Mouse (Mus musculus): ENCODE results near the gene Ccr9. TPM values are rescaled to one million over a fixed set of nuclear protein-coding genes. Genes with fewer than 3 reads are reported as not detected.
A peak's percentile ranks its signal among the peaks of the same experiment; 100 is the strongest.

Gene Ccr9
- polyA plus RNA-seq, 1 experiment from 2014 or later: 0.18 TPM

GRCm38 (mm10) chr9:123695634-123696302, 17.5 kb downstream of the Ccr9 start:
- ATAC-seq (ENCODE audit: low FRiP score, low TSS enrichment): no peak
- no peaks in the 10 kb centered on the region for H3K4me1 ChIP-seq (ENCODE audit: control insufficient read depth, insufficient read depth, low read length)
- H3K9ac ChIP-seq (ENCODE audit: low read depth, low read length): no peak overlapping the region
- 81% methylated on average over 3 of the region's 3 CpGs for WGBS
- no peaks in the 10 kb centered on the region for H3K9me3 ChIP-seq (ENCODE audit: control insufficient read depth, low read length)
- H3K36me3 ChIP-seq (ENCODE audit: control insufficient read depth, insufficient read depth, low read length): peaks cover 18% of the 10 kb centered on the region
- no peaks in the 10 kb centered on the region for H3K27me3 ChIP-seq (ENCODE audit: control insufficient read depth, insufficient read depth, low read length)
- no peak overlapping the region for H3K4me3 ChIP-seq (ENCODE audit: low read length)
- no peak overlapping the region for H3K27ac ChIP-seq (ENCODE audit: low read depth, low read length)
- H3K4me2 ChIP-seq (replicated peaks; ENCODE audit: low read depth, low read length): no peak overlapping the region

- Histone ChIP-seq H3K27me3 (ENCODE audit: control insufficient read depth, insufficient read depth, low read length) (no peaks in the 10 kb centered on the region), H3K36me3 (ENCODE audit: control insufficient read depth, insufficient read depth, low read length) (peaks cover 41% of the 10 kb centered on the region), H3K9me3 (ENCODE audit: control insufficient read depth, low read length) (no peaks in the 10 kb centered on the region), H3K4me1 (ENCODE audit: control insufficient read depth, insufficient read depth, low read length) (no peaks in the 10 kb centered on the region), H3K4me3 (ENCODE audit: low read length) (no peak overlapping the region), H3K9ac (ENCODE audit: low read depth, low read length) (no peak overlapping the region), H3K27ac (ENCODE audit: low read depth, low read length) (no peak overlapping the region), H3K4me2 (replicated peaks; ENCODE audit: low read depth, low read length) (no peak overlapping the region)
- WGBS: 88% methylated on average over 5 of the region's 5 CpGs
- ATAC-seq (ENCODE audit: low FRiP score, low TSS enrichment): no peak
Measured at GRCm38 (mm10) chr9:123701822-123702221, 23.6 kb downstream of the Ccr9 start.

DNA sequence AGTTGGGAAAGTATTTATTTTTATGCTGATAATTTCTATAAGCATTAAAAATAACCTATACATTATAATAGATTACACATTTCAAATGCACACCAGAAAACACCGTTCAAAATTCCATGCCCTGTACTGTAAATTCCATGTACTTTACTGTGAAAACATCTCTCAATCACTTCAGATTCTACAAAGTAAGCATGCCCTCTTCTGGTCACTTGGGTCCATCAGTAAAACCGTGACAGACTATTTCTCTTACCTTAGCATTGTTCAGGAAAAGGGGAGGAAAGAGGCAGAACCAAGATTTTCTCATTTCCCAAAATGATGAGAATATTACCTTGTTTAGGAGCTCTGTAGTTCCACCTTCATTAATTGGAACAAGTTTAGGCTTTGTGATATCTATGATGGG, 31.0 kb downstream of the Ccr9 start:
- Histone ChIP-seq H3K4me1 (ENCODE audit: control insufficient read depth, insufficient read depth, low read length) (no peaks in the 10 kb centered on the region), H3K36me3 (ENCODE audit: control insufficient read depth, insufficient read depth, low read length) (peaks cover 46% of the 10 kb centered on the region), H3K9me3 (ENCODE audit: control insufficient read depth, low read length) (no peaks in the 10 kb centered on the region), H3K27ac (ENCODE audit: low read depth, low read length) (no peak overlapping the region), H3K27me3 (ENCODE audit: control insufficient read depth, insufficient read depth, low read length) (no peaks in the 10 kb centered on the region), H3K9ac (ENCODE audit: low read depth, low read length) (no peak overlapping the region), H3K4me3 (ENCODE audit: low read length) (no peak overlapping the region), H3K4me2 (replicated peaks; ENCODE audit: low read depth, low read length) (no peak overlapping the region)
- WGBS: 59% methylated on average over 2 of the region's 2 CpGs
- ATAC-seq (ENCODE audit: low FRiP score, low TSS enrichment): no peak

- Histone ChIP-seq H3K36me3 (ENCODE audit: control insufficient read depth, insufficient read depth, low read length) (peaks cover 28% of the 10 kb centered on the region), H3K9ac (ENCODE audit: low read depth, low read length) (no peak overlapping the region), H3K27me3 (ENCODE audit: control insufficient read depth, insufficient read depth, low read length) (no peaks in the 10 kb centered on the region), H3K4me3 (ENCODE audit: low read length) (no peak overlapping the region), H3K9me3 (ENCODE audit: control insufficient read depth, low read length) (no peaks in the 10 kb centered on the region), H3K4me1 (ENCODE audit: control insufficient read depth, insufficient read depth, low read length) (0 out of 2 replicates have a peak, but pooled peaks cover 3% of the 10 kb centered on the region), H3K4me2 (replicated peaks; ENCODE audit: low read depth, low read length) (no peak overlapping the region), H3K27ac (ENCODE audit: low read depth, low read length) (no peak overlapping the region)
- 90% methylated on average over 2 of the region's 2 CpGs for WGBS
- no peak for ATAC-seq (ENCODE audit: low FRiP score, low TSS enrichment)
Measured at GRCm38 (mm10) chr9:123713111-123713510, 34.9 kb downstream of the Ccr9 start.

- H3K9ac ChIP-seq (ENCODE audit: low read depth, low read length): no peak overlapping the region; the same call in 1 of the 2 replicates
Measured at GRCm38 (mm10) chr9:123716301-123716700, 38.1 kb downstream of the Ccr9 start.

DNA sequence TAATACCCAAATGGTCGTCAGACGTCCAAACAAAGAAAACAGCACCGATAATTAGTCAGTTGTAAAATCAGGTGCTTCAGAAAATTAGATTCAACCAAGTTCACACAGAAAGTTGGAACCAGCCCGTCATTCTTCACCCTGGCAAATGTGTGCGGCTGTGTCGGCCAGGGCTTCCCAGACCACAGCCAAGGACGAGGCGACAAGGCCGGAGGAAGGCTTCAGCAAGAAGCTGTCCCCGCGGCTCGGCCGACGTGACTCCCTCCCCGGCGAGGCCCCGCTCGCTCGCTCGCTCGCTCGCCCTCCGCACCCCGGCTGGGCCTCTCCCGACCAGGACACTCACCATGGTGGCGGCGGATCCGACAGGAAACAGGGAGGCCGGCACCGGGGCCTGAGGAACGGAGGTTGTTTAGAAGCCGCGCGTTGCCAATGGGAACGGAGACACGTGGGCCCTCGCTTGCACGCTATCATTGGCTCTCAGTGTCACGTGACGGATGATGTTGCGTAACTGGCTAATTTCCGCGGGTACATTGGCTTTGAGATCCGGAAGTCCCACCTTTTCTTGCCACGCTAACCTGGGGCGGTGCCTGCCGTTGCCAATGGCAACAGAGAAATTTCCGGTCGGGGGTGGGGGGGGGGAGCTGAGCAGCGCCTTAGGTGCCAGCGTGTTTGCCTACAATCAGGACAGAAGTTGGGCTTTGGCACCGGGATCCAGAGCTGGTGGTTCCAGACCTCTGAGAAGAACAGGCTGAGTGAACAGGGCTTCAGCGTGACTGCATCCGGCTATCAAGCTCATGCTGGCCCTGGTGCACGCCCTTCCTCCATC, 39.2 kb downstream of the Ccr9 start, which contains the start of gene Lztfl1:
Gene Lztfl1 (minus strand): TSS at position 512 of the 823 bp plus-strand sequence.
- Histone ChIP-seq H3K9me3 (ENCODE audit: control insufficient read depth, low read length) (no peaks in the 10 kb centered on the region), H3K36me3 (ENCODE audit: control insufficient read depth, insufficient read depth, low read length) (peaks cover under 1% of the 10 kb centered on the region; the same call in 1 of the 2 replicates), H3K9ac (ENCODE audit: low read depth, low read length) (peak within 1 kb of the TSS; percentile 80), H3K4me3 (ENCODE audit: low read length) (peak within 1 kb of the TSS; percentile 94), H3K4me2 (replicated peaks; ENCODE audit: low read depth, low read length) (peak within 1 kb of the TSS; percentile 72), H3K27me3 (ENCODE audit: control insufficient read depth, insufficient read depth, low read length) (no peaks in the 10 kb centered on the region), H3K4me1 (ENCODE audit: control insufficient read depth, insufficient read depth, low read length) (0 out of 2 replicates have a peak, but pooled peaks cover 3% of the 10 kb centered on the region), H3K27ac (ENCODE audit: low read depth, low read length) (0 out of 2 replicates have a peak within 1 kb of the TSS, but pooled peaks have one; percentile 42)
- ATAC-seq (ENCODE audit: low FRiP score, low TSS enrichment): peak; percentile 100
- WGBS: under 1% methylated on average over 55 of the region's 55 CpGs

More at GRCm38 (mm10) chr9:123716301-123716700, 38.1 kb downstream of the Ccr9 start:
- Histone ChIP-seq H3K9me3 (ENCODE audit: control insufficient read depth, low read length) (no peaks in the 10 kb centered on the region), H3K27ac (ENCODE audit: low read depth, low read length) (no peak overlapping the region), H3K4me2 (replicated peaks; ENCODE audit: low read depth, low read length) (peak overlapping the region; percentile 64; the same call in 1 of the 2 replicates), H3K36me3 (ENCODE audit: control insufficient read depth, insufficient read depth, low read length) (peaks cover 9% of the 10 kb centered on the region), H3K4me3 (ENCODE audit: low read length) (peak overlapping the region; percentile 94; the same call in 1 of the 2 replicates), H3K27me3 (ENCODE audit: control insufficient read depth, insufficient read depth, low read length) (no peaks in the 10 kb centered on the region), H3K4me1 (ENCODE audit: control insufficient read depth, insufficient read depth, low read length) (0 out of 2 replicates have a peak, but pooled peaks cover 3% of the 10 kb centered on the region)
- ATAC-seq (ENCODE audit: low FRiP score, low TSS enrichment): no peak
- WGBS: 32% methylated on average over 3 of the region's 3 CpGs

DNA sequence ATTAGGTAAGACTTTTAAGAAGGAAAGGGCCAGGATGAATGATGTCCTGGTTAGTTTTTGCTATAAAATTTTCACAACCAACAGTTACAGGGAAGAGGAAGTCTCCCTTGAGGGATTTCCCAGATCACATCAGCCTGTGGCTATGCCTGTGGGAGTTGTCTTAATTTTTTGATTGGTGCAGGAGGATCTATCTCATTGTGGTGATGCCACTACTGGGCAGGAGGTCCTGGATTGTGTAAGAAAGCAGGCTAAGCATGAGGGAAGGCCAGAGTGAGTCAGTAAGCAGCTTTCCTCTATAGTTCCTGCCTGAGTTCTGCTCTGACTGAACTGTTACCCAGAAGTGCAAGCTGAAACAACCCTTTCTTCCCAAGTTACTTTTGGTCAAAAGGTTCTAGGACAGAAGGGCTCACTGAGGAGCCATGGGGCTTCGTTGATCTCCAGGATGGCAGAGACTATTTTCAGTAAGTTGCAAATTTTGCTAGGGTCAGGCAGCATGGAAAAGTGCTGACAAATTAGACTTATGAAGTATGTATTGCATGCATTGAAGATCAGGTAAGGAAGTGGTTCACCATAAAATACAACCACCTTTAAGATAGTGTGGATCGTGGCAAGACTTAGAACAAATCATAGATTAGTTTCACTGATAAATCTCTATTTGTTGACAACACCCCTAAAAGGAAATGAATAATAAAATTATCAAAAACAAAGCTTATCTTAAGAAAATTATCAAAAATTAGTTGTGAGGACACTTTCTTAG, 44.7 kb downstream of the Ccr9 start:
- 76% methylated on average over 2 of the region's 2 CpGs for WGBS
- Histone ChIP-seq H3K4me3 (ENCODE audit: low read length) (no peak overlapping the region), H3K27ac (ENCODE audit: low read depth, low read length) (no peak overlapping the region), H3K9me3 (ENCODE audit: control insufficient read depth, low read length) (no peaks in the 10 kb centered on the region), H3K36me3 (ENCODE audit: control insufficient read depth, insufficient read depth, low read length) (no peaks in the 10 kb centered on the region), H3K4me1 (ENCODE audit: control insufficient read depth, insufficient read depth, low read length) (no peaks in the 10 kb centered on the region), H3K9ac (ENCODE audit: low read depth, low read length) (no peak overlapping the region), H3K27me3 (ENCODE audit: control insufficient read depth, insufficient read depth, low read length) (no peaks in the 10 kb centered on the region), H3K4me2 (replicated peaks; ENCODE audit: low read depth, low read length) (no peak overlapping the region)
- no peak for ATAC-seq (ENCODE audit: low FRiP score, low TSS enrichment)

DNA sequence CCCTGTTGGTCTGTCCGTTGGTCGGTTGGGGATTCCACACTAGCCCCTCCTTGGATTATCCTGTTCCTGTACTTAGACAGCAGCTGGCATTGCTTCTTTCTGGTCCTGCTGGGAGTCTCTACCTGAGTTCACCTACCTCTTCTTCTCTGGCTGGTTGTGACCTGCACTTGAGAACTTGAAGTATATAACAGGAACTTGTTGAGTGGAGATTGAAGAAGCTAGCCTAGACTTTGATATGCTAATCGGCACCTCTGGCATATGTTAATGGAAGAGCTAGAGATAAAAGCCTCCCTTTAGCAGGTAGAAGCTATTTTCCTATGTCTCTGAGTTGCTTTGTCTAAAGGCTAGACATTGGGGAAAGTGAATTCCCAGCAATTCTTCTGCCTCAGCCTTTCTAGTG, 53.0 kb downstream of the Ccr9 start:
- no peaks in the 10 kb centered on the region for H3K27me3 ChIP-seq (ENCODE audit: control insufficient read depth, insufficient read depth, low read length)
- no peak overlapping the region for H3K4me3 ChIP-seq (ENCODE audit: low read length)
- H3K27ac ChIP-seq (ENCODE audit: low read depth, low read length): no peak overlapping the region
- H3K9ac ChIP-seq (ENCODE audit: low read depth, low read length): no peak overlapping the region
- no peak for ATAC-seq (ENCODE audit: low FRiP score, low TSS enrichment)
- H3K36me3 ChIP-seq (ENCODE audit: control insufficient read depth, insufficient read depth, low read length): no peaks in the 10 kb centered on the region
- H3K4me2 ChIP-seq (replicated peaks; ENCODE audit: low read depth, low read length): no peak overlapping the region
- no peaks in the 10 kb centered on the region for H3K4me1 ChIP-seq (ENCODE audit: control insufficient read depth, insufficient read depth, low read length)
- H3K9me3 ChIP-seq (ENCODE audit: control insufficient read depth, low read length): no peaks in the 10 kb centered on the region
- WGBS: 86% methylated on average over 3 of the region's 3 CpGs
